Mouse (Mus musculus) mesoderm, embryonic 11.5 days (tissue): ENCODE results near the gene Tcl1b3.

Source experiments
- DNase-seq: peaks from one replicate; pipeline ENCODE4 v3.0.0-alpha.2; 2012; ENCODE audit warnings: low read depth, low spot score

The Tcl1b3 gene

GRCm38 (mm10) chr12:105224621-105225320 is 33.9 kb downstream of the Tcl1b3 start:
- no peak for DNase-seq

GRCm38 (mm10) chr12:105234362-105234761 is 43.5 kb downstream of the Tcl1b3 start:
- DNase-seq, result no peak

GRCm38 (mm10) chr12:105235091-105235490 is 44.2 kb downstream of the Tcl1b3 start:
- DNase-seq, result no peak

- DNase-seq, result no peak
Observed at GRCm38 (mm10) chr12:105239060-105239459, 48.2 kb downstream of the Tcl1b3 start.
